Mouse (Mus musculus): ENCODE results near the gene Chrm2.

GRCm38 (mm10) chr6:36419716-36420115, 31.8 kb downstream of the Chrm2 start:
- TF ChIP-seq EP300 (IDR thresholded peaks at IDR 0.05; ENCODE audit: insufficient read depth, low read depth, low read length) (no peak), CTCF (IDR thresholded peaks at IDR 0.05) (no peak), POLR2A (IDR thresholded peaks at IDR 0.05; ENCODE audit: insufficient read depth, low read depth, low read length) (no peak)
